Mouse (Mus musculus): ENCODE data around the gene Dntt. TPM values are rescaled to one million over a fixed set of nuclear protein-coding genes. Genes with fewer than 3 reads are reported as not detected.

Gene Dntt
- polyA plus RNA-seq (2012; ENCODE audit: insufficient read depth, insufficient read length, low replicate concordance, missing spikeins), result 343 and 667 TPM in 2 replicates

DNA sequence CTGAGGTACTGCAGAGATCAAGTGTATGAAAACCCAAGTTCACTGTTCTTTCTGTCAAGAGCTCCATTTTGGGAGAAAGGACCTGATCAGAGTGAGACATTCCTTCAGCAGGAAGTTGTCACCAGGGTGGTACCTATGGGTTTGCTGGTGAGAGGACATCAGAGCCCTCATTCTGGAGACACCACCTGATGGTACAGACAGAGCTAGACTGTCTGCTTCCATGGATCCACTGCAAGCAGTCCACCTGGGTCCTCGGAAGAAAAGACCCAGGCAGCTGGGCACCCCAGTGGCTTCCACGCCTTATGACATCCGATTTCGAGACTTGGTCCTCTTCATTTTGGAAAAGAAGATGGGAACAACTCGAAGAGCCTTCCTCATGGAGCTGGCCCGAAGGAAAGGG is at the start of gene Dntt:
Dntt (plus strand) TSS at position 57 of the 400 bp plus-strand sequence.
- Histone ChIP-seq H3K27ac (ENCODE audit: insufficient read depth, low read depth, low read length) (no peak within 1 kb of the TSS), H3K4me1 (ENCODE audit: control insufficient read depth, insufficient read depth, low read length) (no peaks in the 10 kb centered on the region), H3K4me3 (ENCODE audit: insufficient read depth, low read depth, low read length) (no peak within 1 kb of the TSS)
- TF ChIP-seq CTCF (IDR thresholded peaks at IDR 0.05; ENCODE audit: insufficient read depth, low read depth, low read length) (no peak), POLR2A (IDR thresholded peaks at IDR 0.05; ENCODE audit: insufficient read depth, low read depth, low read length) (no peak)
- WGBS, result 90% methylated on average over 6 of the region's 6 CpGs

DNA sequence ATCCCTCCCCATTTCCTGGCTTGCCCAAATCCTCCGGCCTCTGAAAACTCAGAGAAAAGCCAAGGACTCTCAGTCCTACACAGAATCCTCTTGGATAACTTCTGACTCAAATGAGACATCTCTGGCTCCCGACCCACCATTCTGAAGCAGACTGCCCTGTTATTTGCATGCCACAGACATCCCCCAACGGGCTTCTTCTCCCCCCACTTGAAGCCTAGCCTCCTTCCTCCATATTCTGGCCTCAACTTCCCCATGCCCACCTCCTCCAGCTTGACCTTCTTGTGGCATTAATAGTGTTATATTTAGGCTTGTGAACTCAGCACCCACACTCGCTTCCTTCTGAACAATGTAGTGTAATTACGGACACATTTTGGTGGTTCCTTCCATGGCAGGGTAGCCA is 48.4 kb upstream of the Dntt start:
- no peaks in the 10 kb centered on the region for H3K4me1 ChIP-seq (ENCODE audit: control insufficient read depth, insufficient read depth, low read length)
- 83% methylated on average over 5 of the region's 5 CpGs for WGBS
- no peak overlapping the region for H3K27ac ChIP-seq (ENCODE audit: insufficient read depth, low read depth, low read length)
- no peak for TF ChIP-seq POLR2A (IDR thresholded peaks at IDR 0.05; ENCODE audit: insufficient read depth, low read depth, low read length)
- TF ChIP-seq CTCF (IDR thresholded peaks at IDR 0.05; ENCODE audit: insufficient read depth, low read depth, low read length), result no peak
- no peak overlapping the region for H3K4me3 ChIP-seq (ENCODE audit: insufficient read depth, low read depth, low read length)

DNA sequence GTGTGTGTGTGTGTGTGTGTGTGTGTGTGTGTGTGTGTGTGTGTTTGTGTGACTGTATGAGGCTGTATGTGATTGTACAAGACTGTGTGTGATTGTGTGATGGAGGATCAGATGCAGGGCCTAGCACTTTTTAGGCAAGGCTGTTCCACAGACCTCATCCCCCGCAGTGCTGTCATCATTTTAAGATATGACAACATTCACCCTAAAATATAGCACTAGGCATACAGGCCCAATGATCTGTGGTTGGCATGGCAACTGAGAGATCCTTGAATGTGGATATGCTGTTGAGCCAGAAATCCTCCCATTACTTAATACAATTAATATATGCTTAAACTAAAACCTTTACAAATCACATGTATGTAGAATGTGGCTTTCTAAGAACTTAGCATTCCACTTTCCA is 44.5 kb upstream of the Dntt start:
- WGBS, result 90% methylated on average over 1 of the region's 1 CpGs
- Histone ChIP-seq H3K4me1 (ENCODE audit: control insufficient read depth, insufficient read depth, low read length) (no peaks in the 10 kb centered on the region), H3K27ac (ENCODE audit: insufficient read depth, low read depth, low read length) (no peak overlapping the region), H3K4me3 (ENCODE audit: insufficient read depth, low read depth, low read length) (no peak overlapping the region)
- TF ChIP-seq CTCF (IDR thresholded peaks at IDR 0.05; ENCODE audit: insufficient read depth, low read depth, low read length) (no peak), POLR2A (IDR thresholded peaks at IDR 0.05; ENCODE audit: insufficient read depth, low read depth, low read length) (no peak)

DNA sequence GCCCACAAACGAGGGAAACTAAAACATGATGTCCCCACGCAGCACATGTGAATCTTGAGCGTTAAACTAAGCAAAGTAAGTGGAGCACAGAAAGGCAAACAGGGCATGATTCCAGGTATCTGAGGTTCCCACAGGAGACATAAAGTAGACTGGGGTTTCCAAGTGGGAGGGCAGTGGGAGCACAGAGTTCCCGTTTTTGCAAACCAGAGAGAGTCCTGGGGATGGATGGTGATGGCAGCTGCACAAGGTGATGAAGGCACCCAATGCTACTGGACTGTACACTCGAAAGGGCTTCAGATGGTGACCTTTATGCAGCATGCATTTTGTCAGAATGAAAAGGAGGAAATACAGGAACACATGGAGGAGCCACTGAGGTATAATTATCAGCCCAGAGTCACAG is 40.2 kb upstream of the Dntt start:
- 84% methylated on average over 5 of the region's 5 CpGs for WGBS

DNA sequence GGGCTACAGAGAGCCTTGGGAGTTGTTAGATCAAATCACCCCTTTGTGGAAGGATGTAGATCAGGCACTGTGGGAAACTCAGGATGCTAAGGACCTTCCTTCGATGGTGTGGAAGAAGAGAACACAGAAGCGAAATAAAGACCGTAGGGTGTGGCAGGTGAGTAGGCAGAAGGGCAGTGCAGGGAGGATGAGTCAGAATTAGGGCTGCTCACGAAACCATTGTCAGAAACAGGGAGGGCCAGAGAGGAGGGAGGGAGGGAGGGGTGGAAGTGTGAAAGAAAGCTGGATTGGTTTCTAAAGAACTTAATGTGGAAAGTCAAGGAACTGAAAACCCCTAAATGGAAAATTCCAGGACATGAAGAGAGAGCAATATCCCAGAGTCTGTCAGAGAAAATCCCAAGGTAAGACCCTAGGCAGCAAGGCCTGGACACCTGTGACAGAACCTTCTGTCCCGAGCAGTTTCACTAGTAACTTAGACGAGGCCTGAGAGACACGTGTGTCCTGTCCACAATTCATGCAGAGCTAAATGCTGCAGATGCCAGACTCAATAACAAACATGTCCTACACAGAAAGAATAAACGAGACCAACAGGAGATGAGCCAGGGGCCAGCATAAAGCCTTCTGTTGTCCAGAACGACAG is 39.0 kb upstream of the Dntt start:
- H3K4me3 ChIP-seq (ENCODE audit: insufficient read depth, low read depth, low read length), result no peak overlapping the region
- peaks cover 6% of the 10 kb centered on the region for H3K4me1 ChIP-seq (ENCODE audit: control insufficient read depth, insufficient read depth, low read length)
- 62% methylated on average over 9 of the region's 9 CpGs for WGBS
- TF ChIP-seq CTCF (IDR thresholded peaks at IDR 0.05; ENCODE audit: insufficient read depth, low read depth, low read length), result no peak
- TF ChIP-seq POLR2A (IDR thresholded peaks at IDR 0.05; ENCODE audit: insufficient read depth, low read depth, low read length), result no peak
- no peak overlapping the region for H3K27ac ChIP-seq (ENCODE audit: insufficient read depth, low read depth, low read length)

More for the DNA sequence above, 40.2 kb upstream of the Dntt start:
- Histone ChIP-seq H3K4me1 (ENCODE audit: control insufficient read depth, insufficient read depth, low read length) (peaks cover 4% of the 10 kb centered on the region), H3K4me3 (ENCODE audit: insufficient read depth, low read depth, low read length) (no peak overlapping the region), H3K27ac (ENCODE audit: insufficient read depth, low read depth, low read length) (no peak overlapping the region)
- TF ChIP-seq CTCF (IDR thresholded peaks at IDR 0.05; ENCODE audit: insufficient read depth, low read depth, low read length) (no peak), POLR2A (IDR thresholded peaks at IDR 0.05; ENCODE audit: insufficient read depth, low read depth, low read length) (no peak)

DNA sequence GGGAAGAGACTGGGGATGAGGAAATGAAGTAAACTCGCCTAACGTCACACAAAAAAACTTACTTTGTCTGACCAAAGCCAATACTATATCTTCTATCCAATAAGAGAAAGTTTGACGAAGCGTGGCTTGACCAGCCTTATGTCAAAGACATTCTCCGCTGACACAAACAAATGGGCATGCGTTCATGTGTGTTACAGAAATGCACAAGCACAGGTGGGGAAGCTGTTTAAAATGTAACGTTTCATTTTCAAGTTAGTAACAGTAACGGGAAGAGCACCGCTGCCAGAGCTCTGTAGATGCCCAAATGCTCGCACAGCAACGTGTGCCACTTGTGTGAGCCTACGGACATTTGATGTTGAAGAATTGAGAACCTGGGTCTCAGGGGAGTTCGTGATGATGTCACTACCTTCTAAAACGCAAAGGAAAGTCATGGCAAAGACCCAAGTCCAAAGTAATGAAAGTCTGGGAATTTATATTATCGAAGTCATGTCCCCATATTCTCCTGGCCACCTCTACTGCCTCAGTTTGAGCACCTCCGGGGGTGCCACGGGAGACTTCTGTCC is 38.2 kb upstream of the Dntt start:
- no peak overlapping the region for H3K4me3 ChIP-seq (ENCODE audit: insufficient read depth, low read depth, low read length)
- H3K4me1 ChIP-seq (ENCODE audit: control insufficient read depth, insufficient read depth, low read length), result peaks cover 6% of the 10 kb centered on the region
- WGBS, result 87% methylated on average over 17 of the region's 17 CpGs
- no peak overlapping the region for H3K27ac ChIP-seq (ENCODE audit: insufficient read depth, low read depth, low read length)
- TF ChIP-seq CTCF (IDR thresholded peaks at IDR 0.05; ENCODE audit: insufficient read depth, low read depth, low read length) (no peak), POLR2A (IDR thresholded peaks at IDR 0.05; ENCODE audit: insufficient read depth, low read depth, low read length) (no peak)

DNA sequence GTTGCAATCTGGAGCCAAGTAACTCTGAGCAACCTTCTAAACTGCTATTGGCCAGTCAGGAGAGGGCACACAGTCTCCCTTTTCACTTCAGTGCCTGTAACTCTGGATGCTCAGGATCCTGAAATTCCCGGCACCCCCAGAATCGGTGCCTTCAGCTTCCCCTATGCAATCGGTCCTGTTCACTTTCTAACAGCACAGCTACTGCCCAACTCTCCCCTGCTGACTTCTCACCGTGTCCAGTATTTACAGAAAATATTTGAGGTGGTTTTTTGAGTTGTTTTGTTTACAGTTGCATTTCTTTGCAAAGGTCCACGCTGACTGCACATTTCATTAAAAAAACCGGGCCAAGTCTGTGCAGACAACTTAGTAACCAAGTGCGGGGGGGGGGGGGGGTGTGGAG is 37.4 kb upstream of the Dntt start:
- WGBS, result 34% methylated on average over 7 of the region's 7 CpGs

DNA sequence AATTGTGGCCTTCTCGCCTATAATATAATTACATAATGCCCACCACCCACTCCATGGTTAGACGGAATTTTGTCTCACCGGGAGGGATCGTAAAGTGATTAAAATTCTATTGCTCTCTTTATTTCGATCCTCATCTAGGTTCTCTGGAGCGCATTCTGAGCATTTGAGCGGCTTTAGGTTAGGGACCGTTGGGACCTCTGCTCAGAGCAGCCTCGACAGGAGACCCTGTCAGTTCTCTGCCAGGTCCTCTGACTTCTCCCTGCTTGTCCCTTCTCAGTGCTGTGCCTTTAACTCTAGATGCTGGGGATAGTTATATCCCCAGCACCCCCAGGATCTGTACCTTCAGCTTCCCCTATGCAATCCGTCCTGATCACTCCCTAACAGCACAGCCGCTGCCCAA is 37.0 kb upstream of the Dntt start:
- 26% methylated on average over 11 of the region's 11 CpGs for WGBS
- Histone ChIP-seq H3K4me1 (ENCODE audit: control insufficient read depth, insufficient read depth, low read length) (peaks cover 6% of the 10 kb centered on the region), H3K4me3 (ENCODE audit: insufficient read depth, low read depth, low read length) (no peak overlapping the region), H3K27ac (ENCODE audit: insufficient read depth, low read depth, low read length) (no peak overlapping the region)
- TF ChIP-seq POLR2A (IDR thresholded peaks at IDR 0.05; ENCODE audit: insufficient read depth, low read depth, low read length) (no peak), CTCF (IDR thresholded peaks at IDR 0.05; ENCODE audit: insufficient read depth, low read depth, low read length) (no peak)

More for the DNA sequence above, 37.4 kb upstream of the Dntt start:
- TF ChIP-seq POLR2A (IDR thresholded peaks at IDR 0.05; ENCODE audit: insufficient read depth, low read depth, low read length) (no peak), CTCF (IDR thresholded peaks at IDR 0.05; ENCODE audit: insufficient read depth, low read depth, low read length) (no peak)
- H3K27ac ChIP-seq (ENCODE audit: insufficient read depth, low read depth, low read length), result no peak overlapping the region
- H3K4me3 ChIP-seq (ENCODE audit: insufficient read depth, low read depth, low read length), result no peak overlapping the region
- H3K4me1 ChIP-seq (ENCODE audit: control insufficient read depth, insufficient read depth, low read length), result peaks cover 6% of the 10 kb centered on the region

DNA sequence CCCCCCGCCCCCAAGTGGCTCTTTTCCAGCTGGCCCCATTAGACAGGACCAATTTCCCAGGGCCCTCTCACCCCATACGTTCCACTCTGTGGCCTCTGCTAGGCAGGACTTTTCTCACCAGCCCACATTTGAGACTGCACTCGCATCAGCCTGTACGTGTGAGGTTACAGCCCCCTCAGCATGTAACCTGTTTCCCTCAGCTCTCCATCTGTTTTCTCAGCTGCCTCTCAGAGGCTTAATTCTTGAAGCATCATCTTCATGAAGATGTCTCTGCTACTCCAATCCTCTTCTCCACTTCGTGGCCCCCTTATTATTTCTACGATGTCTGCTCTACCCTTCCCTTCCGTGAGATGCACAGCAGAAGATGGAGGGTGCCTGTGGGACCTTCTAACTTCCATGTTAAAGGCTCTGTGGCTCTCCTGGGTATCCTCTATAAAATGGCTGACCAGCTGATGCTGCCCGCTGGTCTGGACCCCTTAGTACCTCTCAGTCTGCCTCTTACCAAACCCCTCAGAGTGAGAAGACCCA is 36.5 kb upstream of the Dntt start:
- Histone ChIP-seq H3K4me1 (ENCODE audit: control insufficient read depth, insufficient read depth, low read length) (peaks cover 6% of the 10 kb centered on the region), H3K4me3 (ENCODE audit: insufficient read depth, low read depth, low read length) (no peak overlapping the region), H3K27ac (ENCODE audit: insufficient read depth, low read depth, low read length) (no peak overlapping the region)
- TF ChIP-seq POLR2A (IDR thresholded peaks at IDR 0.05; ENCODE audit: insufficient read depth, low read depth, low read length), result no peak
- WGBS, result 68% methylated on average over 8 of the region's 8 CpGs

All from olfactory bulb, adult 2 months (tissue).